Mouse (Mus musculus): ENCODE data around the gene Mrpl28.

DNA sequence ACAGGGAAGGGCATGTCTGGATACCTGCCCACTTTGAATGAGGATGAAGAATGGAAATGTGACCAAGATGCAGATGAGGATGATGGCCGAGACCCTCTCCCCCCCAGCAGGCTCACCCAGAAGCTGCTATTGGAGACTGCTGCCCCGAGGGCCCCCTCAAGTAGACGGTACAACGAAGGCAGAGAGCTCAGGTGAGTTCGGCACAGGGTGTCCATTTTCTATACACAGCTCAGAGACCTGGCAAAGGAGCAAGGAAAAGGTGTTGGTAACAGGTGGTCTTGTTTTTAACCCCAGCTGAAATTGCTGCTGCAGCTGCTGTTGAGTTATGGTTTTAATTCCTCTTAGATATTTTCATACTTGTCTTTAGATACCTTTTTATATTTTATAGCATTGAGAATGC, 20.1 kb downstream of the Mrpl28 start:
- no peak for TF ChIP-seq CTCF (IDR thresholded peaks at IDR 0.05)
- TF ChIP-seq POLR2A (IDR thresholded peaks at IDR 0.05; ENCODE audit: insufficient read depth, low read depth, low read length): no peak
- no peak for TF ChIP-seq EP300 (IDR thresholded peaks at IDR 0.05; ENCODE audit: insufficient read depth, low read depth, low read length)
